Mouse (Mus musculus): ENCODE results near the gene Tra2b.
"Not testable (repeated sequence)": the region's sequence is repeated elsewhere in the genome, so short reads cannot be mapped to it uniquely, and the experiment has no call there.

The Tra2b gene

GRCm38 (mm10) chr16:22265849-22266376 lies at the start of gene Tra2b:
Gene Tra2b, minus strand, starts transcription at chr16:22266005.
- DNase-seq (ENCODE audit: low read depth, low spot score): peak; percentile 97

DNA sequence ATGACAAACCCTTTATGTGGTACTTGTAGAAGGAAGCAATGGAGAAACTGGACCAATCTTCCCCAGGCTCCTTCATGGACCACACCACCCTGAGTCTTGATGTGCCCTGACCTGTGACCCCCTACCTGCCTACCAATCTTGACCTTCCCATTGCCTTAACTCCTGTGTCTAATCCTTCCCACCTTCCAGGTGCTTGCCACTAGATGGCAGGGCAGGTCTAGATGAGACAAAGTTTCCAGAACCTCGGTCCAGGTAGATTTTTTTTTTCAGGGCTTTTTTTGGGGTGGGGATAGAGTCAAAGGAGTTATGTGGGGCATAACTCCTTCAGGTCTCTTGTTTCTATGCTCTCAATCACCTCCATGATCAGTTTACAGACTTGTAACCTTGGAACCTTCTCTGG lies 44.8 kb upstream of the Tra2b start:
- DNase-seq (ENCODE audit: low read depth, low spot score): no peak

DNA sequence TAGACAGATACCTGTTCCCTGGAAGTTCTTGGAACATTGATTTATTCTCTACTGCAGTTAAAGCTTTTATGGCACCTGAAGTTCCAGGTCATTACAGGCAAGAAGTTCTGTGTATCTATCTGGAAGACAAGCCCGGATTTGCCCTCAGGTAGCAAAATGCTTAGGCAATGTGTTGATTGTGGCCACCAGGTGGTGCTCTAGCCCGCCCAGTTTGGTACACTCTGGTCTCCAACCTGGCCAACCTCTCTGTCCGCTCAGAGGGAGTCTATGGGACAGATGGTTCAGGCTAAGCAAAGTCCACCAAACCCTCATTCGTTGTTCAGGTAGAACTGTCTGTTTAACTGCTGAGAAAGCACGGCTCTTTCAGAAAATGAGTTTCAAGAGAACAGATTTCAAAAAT lies 36.8 kb upstream of the Tra2b start:
- DNase-seq (ENCODE audit: low read depth, low spot score): no peak

- DNase-seq (ENCODE audit: low read depth, low spot score): no peak
Observed at GRCm38 (mm10) chr16:22301378-22301777, 35.6 kb upstream of the Tra2b start.

DNA sequence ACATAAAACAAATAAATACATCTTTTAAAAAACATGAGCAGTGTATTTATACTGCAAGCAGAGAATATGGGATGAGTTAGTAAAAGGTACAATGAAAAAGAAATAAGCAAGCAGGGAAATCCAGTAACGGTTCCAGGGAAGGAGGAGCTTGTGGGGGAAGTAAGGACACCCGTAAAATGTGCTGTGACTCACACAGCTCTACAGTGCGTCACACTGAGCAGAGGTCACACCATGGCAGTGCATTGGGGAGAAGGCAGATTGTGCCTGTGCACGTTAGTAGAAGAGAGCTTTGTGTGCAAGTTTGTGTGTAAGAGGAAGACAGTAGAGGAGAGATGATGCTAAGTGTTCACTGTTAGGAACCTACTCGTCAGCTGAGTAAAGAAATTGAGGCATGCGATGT lies 31.1 kb upstream of the Tra2b start:
- no peak for DNase-seq (ENCODE audit: low read depth, low spot score)

- DNase-seq (ENCODE audit: low read depth, low spot score): not testable (repeated sequence)
Observed at GRCm38 (mm10) chr16:22294812-22295211, 29.0 kb upstream of the Tra2b start.

DNA sequence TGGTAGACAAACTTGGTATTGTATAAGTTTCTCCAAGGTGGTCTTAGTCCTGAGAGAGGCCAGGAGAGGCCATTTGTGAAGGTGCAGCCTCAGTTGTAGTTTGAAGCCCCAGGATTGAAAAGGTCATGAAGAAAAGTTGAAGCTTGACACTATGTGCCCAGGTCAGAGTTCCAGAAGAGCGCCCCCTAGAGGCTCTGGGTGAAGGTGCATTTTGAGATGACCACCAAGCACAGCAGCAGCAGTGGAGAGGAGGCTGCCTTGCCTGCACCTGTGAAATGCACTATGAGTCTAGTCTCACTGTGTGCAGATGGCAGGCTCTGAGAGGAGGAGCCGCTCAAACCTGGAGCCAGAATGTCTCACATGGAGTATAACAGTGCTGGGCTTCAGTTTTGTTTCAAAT lies 27.8 kb upstream of the Tra2b start:
- no peak for DNase-seq (ENCODE audit: low read depth, low spot score)

DNA sequence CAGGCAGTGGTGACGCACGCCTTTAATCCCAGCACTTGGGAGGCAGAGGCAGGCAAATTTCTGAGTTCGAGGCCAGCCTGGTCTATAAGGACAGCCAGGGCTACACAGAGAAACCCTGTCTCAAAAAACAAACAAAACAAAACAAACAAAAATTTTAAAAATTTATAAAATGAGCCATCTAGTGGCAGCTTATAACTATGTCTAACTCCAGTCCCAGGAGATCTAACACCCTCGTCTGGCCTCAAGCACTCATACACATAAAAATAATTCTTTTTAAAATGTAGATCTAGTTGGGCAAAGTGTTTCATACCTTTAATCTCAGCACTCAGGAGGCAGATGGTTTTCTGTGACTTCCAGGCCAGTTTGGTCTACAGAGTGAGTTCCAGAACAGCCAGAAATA lies 26.6 kb upstream of the Tra2b start:
- no peak for DNase-seq (ENCODE audit: low read depth, low spot score)

DNA sequence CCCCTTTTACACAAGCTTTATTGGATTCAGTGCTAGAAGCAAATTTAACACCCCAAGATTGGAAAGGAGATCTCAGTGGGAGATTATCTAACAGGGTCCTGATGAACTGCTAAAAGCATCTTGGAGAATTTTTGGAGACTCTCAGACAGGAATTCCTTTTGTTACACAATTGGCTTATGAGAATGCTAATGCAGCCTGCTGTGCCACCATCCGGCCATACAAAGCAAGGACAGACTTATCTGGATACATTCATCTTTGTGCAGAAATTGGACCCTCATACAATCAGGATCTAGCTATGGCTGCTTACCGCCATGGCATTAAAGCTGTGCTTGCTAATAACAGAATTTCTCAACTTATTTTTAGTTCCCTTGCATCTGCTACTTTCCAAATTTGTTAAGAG lies 23.8 kb upstream of the Tra2b start:
- DNase-seq (ENCODE audit: low read depth, low spot score): peak; percentile 19

GRCm38 (mm10) chr16:22286996-22287395 lies 21.2 kb upstream of the Tra2b start:
- no peak for DNase-seq (ENCODE audit: low read depth, low spot score)

DNA sequence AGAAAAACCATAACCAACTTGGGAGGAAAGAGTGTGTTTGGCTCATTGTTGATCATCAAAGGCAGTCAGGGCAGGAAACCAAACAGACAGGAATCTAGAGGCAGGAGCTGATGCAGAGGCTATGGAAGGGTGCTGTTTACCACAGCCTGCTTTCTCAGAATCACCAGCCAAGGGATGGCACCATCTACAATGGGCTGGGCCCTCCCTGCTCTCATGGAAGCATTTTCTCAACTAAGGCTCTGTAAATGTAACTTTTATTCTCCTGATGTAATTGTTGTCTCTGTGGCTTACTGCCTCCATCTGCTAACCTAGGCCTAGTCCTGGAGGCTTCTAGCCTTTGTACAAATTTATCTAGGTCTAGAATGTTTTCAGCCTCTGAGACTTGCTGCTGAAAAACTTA lies 10.7 kb upstream of the Tra2b start:
- no peak for DNase-seq (ENCODE audit: low read depth, low spot score)

- peak; percentile 35 for DNase-seq (ENCODE audit: low read depth, low spot score)
Observed at GRCm38 (mm10) chr16:22275142-22275541, 9.3 kb upstream of the Tra2b start.

- DNase-seq (ENCODE audit: low read depth, low spot score): no peak
Observed at GRCm38 (mm10) chr16:22270491-22270890, 4.7 kb upstream of the Tra2b start.

GRCm38 (mm10) chr16:22266384-22266783 lies 579 bp upstream of the Tra2b start:
- DNase-seq (ENCODE audit: low read depth, low spot score): no peak

- DNase-seq (ENCODE audit: low read depth, low spot score): peak; percentile 47
Observed at GRCm38 (mm10) chr16:22264962-22265848, 600 bp downstream of the Tra2b start.

GRCm38 (mm10) chr16:22264232-22264961 lies 1.4 kb downstream of the Tra2b start:
- DNase-seq (ENCODE audit: low read depth, low spot score): no peak

- no peak for DNase-seq (ENCODE audit: low read depth, low spot score)
Observed at GRCm38 (mm10) chr16:22263124-22263523, 2.7 kb downstream of the Tra2b start.

DNA sequence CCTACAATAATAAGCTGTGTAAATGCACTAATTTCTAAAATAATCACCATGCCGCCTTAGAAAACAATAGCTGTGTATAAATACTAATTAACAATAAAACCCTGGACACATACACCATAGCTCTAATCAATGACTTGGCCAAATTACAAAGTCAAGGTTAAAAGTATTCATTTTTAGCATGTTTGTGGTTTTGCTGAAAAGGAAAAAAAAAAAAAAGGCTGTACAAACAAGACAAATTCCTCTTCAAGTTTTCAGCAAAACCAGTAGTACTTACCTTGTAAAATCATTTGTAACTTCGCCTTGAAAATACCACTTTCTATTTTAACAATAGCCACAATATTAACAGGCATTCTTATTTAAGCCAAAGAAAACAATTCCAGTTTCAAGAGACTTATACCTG lies 4.2 kb downstream of the Tra2b start:
- no peak for DNase-seq (ENCODE audit: low read depth, low spot score)

DNA sequence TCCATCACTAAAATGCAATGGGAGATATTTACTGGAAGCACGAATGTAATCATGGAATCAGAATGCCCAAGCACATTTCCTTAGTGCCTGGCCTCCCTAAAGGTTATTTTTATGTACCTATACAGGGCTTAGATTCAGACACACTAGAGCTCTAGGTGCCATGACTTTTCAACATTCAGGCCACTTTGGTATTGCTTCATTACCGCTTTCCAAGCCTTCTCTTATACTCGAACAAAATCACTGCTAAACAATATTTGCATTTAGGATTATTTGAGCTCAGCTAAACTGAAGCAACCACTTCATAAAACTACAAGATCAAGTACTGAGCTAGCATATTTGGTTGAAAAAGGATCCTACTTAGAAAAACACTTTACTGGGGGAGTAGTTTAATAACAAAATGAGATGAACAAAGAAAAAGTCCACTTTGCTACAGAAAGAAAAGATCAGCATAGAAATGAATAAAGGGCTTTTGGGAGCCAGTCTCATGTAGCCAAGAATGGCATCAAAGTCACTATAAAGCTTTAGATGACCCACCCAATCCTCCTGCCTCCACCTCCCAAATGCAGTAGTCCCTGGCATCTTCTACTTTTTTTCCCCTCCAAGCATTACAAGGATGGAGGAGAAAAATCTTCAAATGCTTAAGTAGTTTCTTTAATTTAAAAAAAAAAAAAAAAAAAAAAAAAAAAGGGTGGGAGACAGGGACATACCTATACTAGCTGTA lies 5.2 kb downstream of the Tra2b start:
- DNase-seq (ENCODE audit: low read depth, low spot score): no peak

GRCm38 (mm10) chr16:22252255-22252654 lies 13.6 kb downstream of the Tra2b start:
- not testable (repeated sequence) for DNase-seq (ENCODE audit: low read depth, low spot score)

DNA sequence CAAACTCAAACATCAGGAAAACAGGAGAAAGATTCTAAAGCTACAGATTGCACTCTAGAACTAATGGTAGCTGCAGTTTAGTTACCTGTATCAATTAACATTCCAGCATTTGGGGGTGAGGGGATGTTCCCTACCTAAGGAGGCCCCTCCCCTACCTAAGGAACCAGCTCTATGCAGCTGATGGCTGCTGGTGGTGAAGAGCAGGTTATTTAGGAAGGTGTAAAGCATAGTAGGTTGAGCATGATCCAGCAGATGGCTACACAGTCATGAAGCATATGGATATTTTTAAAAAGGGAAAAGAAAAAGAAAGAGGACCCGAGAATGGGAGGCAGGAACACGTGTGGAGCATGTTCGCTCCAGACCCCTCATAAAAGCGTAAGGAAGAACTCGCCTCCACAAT lies 15.5 kb downstream of the Tra2b start:
- no peak for DNase-seq (ENCODE audit: low read depth, low spot score)

GRCm38 (mm10) chr16:22249754-22250153 lies 16.1 kb downstream of the Tra2b start:
- no peak for DNase-seq (ENCODE audit: low read depth, low spot score)
